Mouse (Mus musculus) intestine, embryonic 14.5 days (tissue): Measurements from ENCODE around the gene Slc1a2. TPM values are rescaled to one million over a fixed set of nuclear protein-coding genes. Genes with fewer than 3 reads are reported as not detected.

Experiments
- ATAC-seq: fragments of 200-750 bp; cut with Nextera tagmentation; replicated peaks from 2 replicates; pipeline ENCODE4 v1.8.0; 2017; ENCODE audit warnings: low read depth, moderate number of reproducible peaks, moderate TSS enrichment, moderate library complexity; ENCODE audit not compliant: low FRiP score, low TSS enrichment
- DNase-seq: peaks from one replicate; pipeline ENCODE4 v3.0.0-alpha.2; 2018; ENCODE audit warnings: low spot score
- H3K27ac ChIP-seq: fragments of 300-500 bp; sonication (generic); 2 replicates; pipeline ENCODE4 v1.5.1; 2014; ENCODE audit warnings: low read depth, mild to moderate bottlenecking, control low read depth
- H3K27me3 ChIP-seq: fragments of 300-500 bp; sonication (generic); replicated peaks from 2 replicates; pipeline ENCODE4 v1.6.1; 2014; ENCODE audit warnings: low read length, control low read depth; ENCODE audit not compliant: control insufficient read depth, insufficient read depth
- H3K36me3 ChIP-seq: fragments of 300-500 bp; sonication (generic); 2 replicates; pipeline ENCODE4 v1.6.1; 2014; ENCODE audit warnings: low read length, control low read depth; ENCODE audit not compliant: control insufficient read depth, insufficient read depth
- H3K4me1 ChIP-seq: fragments of 300-500 bp; sonication (generic); replicated peaks from 2 replicates; pipeline ENCODE4 v1.6.1; 2014; ENCODE audit warnings: low read length, control low read depth, mixed read lengths; ENCODE audit not compliant: control insufficient read depth, insufficient read depth
- H3K4me2 ChIP-seq: fragments of 300-500 bp; sonication (generic); 2 replicates; pipeline ENCODE4 v1.6.1; 2014; ENCODE audit warnings: low read length
- H3K4me3 ChIP-seq: fragments of 300-500 bp; sonication (generic); 2 replicates; pipeline ENCODE4 v1.5.1; 2014; ENCODE audit warnings: low read depth, low read length, control low read depth, mixed read lengths
- H3K9ac ChIP-seq: fragments of 300-500 bp; sonication (generic); 2 replicates; pipeline ENCODE4 v1.6.1; 2014; ENCODE audit warnings: mild to moderate bottlenecking, low read length
- H3K9me3 ChIP-seq: fragments of 300-500 bp; sonication (generic); 2 replicates; pipeline ENCODE4 v1.6.1; 2016; ENCODE audit warnings: low read length, control low read depth; ENCODE audit not compliant: control insufficient read depth
- WGBS: fragments of 180-500 bp; shearing (Covaris S2); extraction: QIAGEN DNeasy Blood & Tissue Kit; methylation state at CpG from one replicate; pipeline ENCODE4 v1.1.7; 2014; 5-methylcytosine and 5-hydroxymethylcytosine counted together
- polyA plus RNA-seq: library from polyadenylated mRNA; unstranded; fragments of >200 nt; fragmentation: Nextera tagmentation; extraction: Ambion mirVana; gene quantifications from 2 replicates; pipeline ENCODE4 v1.2.1, GENCODE M21; 2014

Slc1a2 gene
- polyA plus RNA-seq, 1 experiment from 2014 or later, result 0.78 TPM

DNA sequence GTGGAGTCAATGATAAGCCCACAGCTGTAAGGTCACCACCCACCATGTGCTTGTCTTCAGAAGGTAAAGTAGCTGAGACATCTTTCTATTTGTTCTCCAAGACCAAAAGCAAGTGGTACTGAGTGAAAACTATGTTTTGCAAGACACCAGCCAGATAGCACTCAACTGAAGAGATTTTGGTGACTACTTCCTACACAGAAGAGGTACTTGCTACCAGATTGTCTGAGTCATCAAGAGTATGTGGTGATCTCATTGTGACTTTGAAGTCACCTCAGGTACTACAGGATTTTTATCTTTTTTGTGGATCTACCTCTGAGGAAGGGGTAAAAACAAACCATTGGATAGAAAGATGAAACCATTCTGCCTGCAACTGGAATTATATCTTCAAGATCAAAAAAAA lies 173.1 kb downstream of the Slc1a2 start:
- Histone ChIP-seq H3K4me1 (no peaks in the 10 kb centered on the region), H3K4me2 (no peak overlapping the region), H3K36me3 (no peaks in the 10 kb centered on the region), H3K9me3 (no peaks in the 10 kb centered on the region), H3K27ac (no peak overlapping the region), H3K4me3 (no peak overlapping the region), H3K27me3 (no peaks in the 10 kb centered on the region), H3K9ac (no peak overlapping the region)
- DNase-seq (no peak), ATAC-seq (no peak)

DNA sequence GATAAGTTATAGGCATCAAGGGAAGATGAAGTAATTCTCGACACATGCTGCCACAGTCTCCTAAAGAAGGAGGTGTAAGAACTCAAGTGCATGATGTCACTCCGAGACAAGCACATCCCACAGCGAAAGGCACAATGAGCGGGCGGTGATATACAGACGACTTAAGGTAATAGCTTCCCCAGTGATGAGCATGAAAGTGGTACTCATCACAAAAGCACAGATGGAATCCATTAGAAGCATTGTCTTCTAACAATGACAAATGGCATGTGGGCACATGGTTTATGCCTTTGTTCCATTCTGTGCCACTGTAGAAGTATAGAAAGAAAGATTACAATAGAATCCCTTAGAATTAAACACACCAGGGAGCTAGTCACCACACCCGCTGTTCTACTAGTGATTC lies 179.7 kb downstream of the Slc1a2 start:
- Histone ChIP-seq H3K27ac (no peak overlapping the region), H3K9ac (no peak overlapping the region), H3K4me3 (no peak overlapping the region), H3K27me3 (no peaks in the 10 kb centered on the region), H3K9me3 (no peaks in the 10 kb centered on the region), H3K36me3 (no peaks in the 10 kb centered on the region), H3K4me2 (no peak overlapping the region), H3K4me1 (no peaks in the 10 kb centered on the region)
- DNase-seq (no peak), ATAC-seq (no peak)
- 91% methylated on average over 7 of the region's 7 CpGs for WGBS

Other genes starting within 250 kb of the Slc1a2 start
- 7.9 and 8.9 TPM in 2 replicates for gene Fjx1, start 206.2 kb upstream of the Slc1a2 start, polyA plus RNA-seq
- gene Pamr1, start 108.6 kb upstream of the Slc1a2 start, polyA plus RNA-seq, result 61.0 and 67.1 TPM in 2 replicates
- 13.7 and 17.1 TPM in 2 replicates for gene Cd44, start 243.0 kb downstream of the Slc1a2 start, polyA plus RNA-seq